Mouse (Mus musculus) cerebral cortex, adult 2 months (tissue): ENCODE data around the gene Numbl.

Experiments used
- WGBS: fragments of 180-500 bp; shearing (Covaris S2); methylation state at CpG from one replicate; pipeline ENCODE4 v1.1.7; 2018; 5-methylcytosine and 5-hydroxymethylcytosine counted together

Gene Numbl

GRCm38 (mm10) chr7:27324928-27325327 lies 66.7 kb downstream of the Numbl start:
- 84% methylated on average over 19 of the region's 20 CpGs for WGBS

- WGBS = 36% methylated on average over 24 of the region's 24 CpGs
Measured at GRCm38 (mm10) chr7:27325697-27326096, 67.5 kb downstream of the Numbl start.

GRCm38 (mm10) chr7:27326101-27326880 lies 68.1 kb downstream of the Numbl start:
- WGBS = 84% methylated on average over 34 of the region's 34 CpGs

GRCm38 (mm10) chr7:27327500-27327899 lies 69.3 kb downstream of the Numbl start:
- 94% methylated on average over 8 of the region's 8 CpGs for WGBS

GRCm38 (mm10) chr7:27328161-27328560 lies 69.9 kb downstream of the Numbl start:
- WGBS = 88% methylated on average over 11 of the region's 11 CpGs

GRCm38 (mm10) chr7:27328648-27329047 lies 70.4 kb downstream of the Numbl start:
- 58% methylated on average over 16 of the region's 16 CpGs for WGBS

- 14% methylated on average over 45 of the region's 45 CpGs for WGBS
Measured at GRCm38 (mm10) chr7:27329326-27329947, 71.2 kb downstream of the Numbl start.

- WGBS = 51% methylated on average over 17 of the region's 17 CpGs
Measured at GRCm38 (mm10) chr7:27329981-27330380, 71.7 kb downstream of the Numbl start.

GRCm38 (mm10) chr7:27330709-27331540 lies 72.7 kb downstream of the Numbl start:
- WGBS = 3% methylated on average over 39 of the region's 39 CpGs

- WGBS = 8% methylated on average over 8 of the region's 8 CpGs
Measured at GRCm38 (mm10) chr7:27331541-27331851, 73.3 kb downstream of the Numbl start.
